Mouse (Mus musculus) lung, embryonic 14.5 days (tissue): Measurements from ENCODE around the gene Olfr370. TPM values are rescaled to one million over a fixed set of nuclear protein-coding genes. Genes with fewer than 3 reads are reported as not detected.

ENCODE experiments used
- ATAC-seq: fragments of 200-750 bp; cut with Nextera tagmentation; 2 replicates; pipeline ENCODE4 v1.8.0; 2017; ENCODE audit warnings: mild to moderate bottlenecking, moderate TSS enrichment, moderate library complexity; ENCODE audit not compliant: insufficient read depth
- DNase-seq: peaks from one replicate; pipeline ENCODE4 v3.0.0-alpha.2; 2015
- H3K27ac ChIP-seq: fragments of 300-500 bp; sonication (generic); 2 replicates; pipeline ENCODE4 v1.5.1; 2014; ENCODE audit warnings: low read depth, mild to moderate bottlenecking, moderate library complexity
- H3K27me3 ChIP-seq: fragments of 300-500 bp; sonication (generic); 2 replicates; pipeline ENCODE4 v1.6.1; 2014; ENCODE audit warnings: low read length, control low read depth; ENCODE audit not compliant: insufficient read depth
- H3K36me3 ChIP-seq: fragments of 300-500 bp; sonication (generic); 2 replicates; pipeline ENCODE4 v1.6.1; 2014; ENCODE audit warnings: control low read depth; ENCODE audit not compliant: insufficient read depth
- H3K4me1 ChIP-seq: fragments of 300-500 bp; sonication (generic); 2 replicates; pipeline ENCODE4 v1.6.1; 2014; ENCODE audit warnings: antibody characterized with exemption, control low read depth; ENCODE audit not compliant: insufficient read depth
- H3K4me2 ChIP-seq: fragments of 300-500 bp; sonication (generic); 2 replicates; pipeline ENCODE4 v1.6.1; 2014; ENCODE audit warnings: mild to moderate bottlenecking
- H3K4me3 ChIP-seq: fragments of 300-500 bp; sonication (generic); 2 replicates; pipeline ENCODE4 v1.5.1; 2014; ENCODE audit warnings: low read depth, low read length
- H3K9ac ChIP-seq: fragments of 300-500 bp; sonication (generic); 2 replicates; pipeline ENCODE4 v1.6.1; 2014
- H3K9me3 ChIP-seq: fragments of 300-500 bp; sonication (generic); 2 replicates; pipeline ENCODE4 v1.6.1; 2016; ENCODE audit warnings: low read depth, low read length, control low read depth
- CTCF ChIP-seq: IDR thresholded peaks from 2 replicates; pipeline ENCODE4 v1.5.1; 2016; ENCODE audit warnings: antibody characterized with exemption, low read depth
- WGBS: fragments of 180-500 bp; shearing (Covaris S2); extraction: QIAGEN DNeasy Blood & Tissue Kit; methylation state at CpG from one replicate; pipeline ENCODE4 v1.1.7; 2014; 5-methylcytosine and 5-hydroxymethylcytosine counted together
- polyA plus RNA-seq: library from polyadenylated mRNA; unstranded; fragments of >200 nt; fragmentation: Nextera tagmentation; extraction: Ambion mirVana; gene quantifications from 2 replicates; pipeline ENCODE4 v1.2.1, GENCODE M21; 2014

Gene Olfr370
- polyA plus RNA-seq, 1 experiment from 2014 or later: not detected

DNA sequence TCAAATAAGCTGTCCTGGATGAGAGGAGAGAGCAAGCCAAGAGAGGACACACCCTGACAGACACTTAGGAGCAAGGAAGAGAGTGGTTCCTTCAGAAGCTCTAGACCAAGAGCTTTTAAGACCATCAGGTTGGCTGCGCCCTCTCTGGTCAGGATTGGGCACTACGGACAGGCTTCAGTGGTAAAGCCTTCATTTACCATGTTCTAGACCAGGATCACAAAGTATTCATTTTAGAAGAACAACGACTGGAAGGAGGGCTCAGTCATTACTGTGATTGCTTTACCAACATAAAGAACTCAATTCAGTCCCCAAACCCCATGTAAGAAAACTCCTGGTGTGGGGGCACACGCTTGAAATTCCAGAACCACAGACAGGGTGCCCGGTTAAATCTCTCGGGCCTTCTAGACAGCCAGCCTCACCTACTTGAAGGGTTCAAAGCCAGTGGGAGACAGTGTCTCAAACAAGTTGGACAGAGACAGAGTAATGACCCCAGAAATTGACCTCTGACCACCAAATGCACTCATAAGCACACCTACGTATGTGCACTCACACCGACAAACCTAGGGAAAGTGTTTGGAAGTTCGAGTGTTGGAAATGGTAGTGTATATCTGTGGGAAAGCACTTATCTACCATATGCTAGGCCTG lies 30.3 kb downstream of the Olfr370 start:
- Histone ChIP-seq H3K4me1 (no peaks in the 10 kb centered on the region; the same call in 1 of the 2 replicates), H3K27me3 (no peaks in the 10 kb centered on the region), H3K9ac (peak overlapping the region; percentile 80; the same call in 1 of the 2 replicates), H3K4me3 (peak overlapping the region; percentile 77), H3K36me3 (peaks cover 14% of the 10 kb centered on the region), H3K27ac (no peak overlapping the region), H3K4me2 (peak overlapping the region; percentile 72), H3K9me3 (no peaks in the 10 kb centered on the region)
- DNase-seq (peak; percentile 63), ATAC-seq (peak; percentile 13)
- peak; percentile 51; the same call in 1 of the 2 replicates for TF ChIP-seq CTCF
- 70% methylated on average over 9 of the region's 9 CpGs for WGBS

GRCm38 (mm10) chr8:83566469-83567395 lies 31.2 kb downstream of the Olfr370 start, which contains the start of gene Ndufb7:
TSS of gene Ndufb7 (plus strand) at chr8:83566671.
- Histone ChIP-seq H3K4me2 (peak within 1 kb of the TSS; percentile 72), H3K4me1 (no peaks in the 10 kb centered on the region; the same call in 1 of the 2 replicates), H3K9ac (peak within 1 kb of the TSS; percentile 80), H3K27me3 (no peaks in the 10 kb centered on the region), H3K9me3 (no peaks in the 10 kb centered on the region), H3K4me3 (peak within 1 kb of the TSS; percentile 77), H3K36me3 (peaks cover 23% of the 10 kb centered on the region), H3K27ac (peak within 1 kb of the TSS; percentile 65)
- peak; percentile 84 for ATAC-seq
- peak; percentile 95 for DNase-seq
- under 1% methylated on average over 48 of the region's 48 CpGs for WGBS
- peak; percentile 98 for TF ChIP-seq CTCF

DNA sequence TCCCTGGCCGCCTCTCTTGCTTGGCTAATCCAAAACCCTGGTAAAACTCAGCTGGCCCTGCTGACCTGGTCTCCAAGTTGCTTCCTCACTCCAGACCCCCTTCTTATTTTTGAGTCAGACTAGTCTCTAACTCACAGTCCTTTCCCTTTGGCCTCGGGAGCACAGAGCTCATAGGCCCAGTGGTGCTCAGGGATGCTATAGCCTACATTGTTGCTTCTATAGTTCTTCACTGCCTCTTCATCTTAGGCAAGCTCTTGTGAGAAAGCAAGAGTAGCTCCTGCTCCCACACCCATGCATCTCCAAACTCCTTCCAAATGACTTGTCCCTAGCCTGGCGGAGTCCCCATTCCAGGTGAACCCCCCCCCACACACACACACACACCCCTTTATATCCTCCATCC lies 32.1 kb downstream of the Olfr370 start:
- no peak for TF ChIP-seq CTCF
- Histone ChIP-seq H3K9me3 (no peaks in the 10 kb centered on the region), H3K4me1 (no peaks in the 10 kb centered on the region; the same call in 1 of the 2 replicates), H3K9ac (peak overlapping the region; percentile 80), H3K36me3 (peaks cover 32% of the 10 kb centered on the region), H3K4me2 (peak overlapping the region; percentile 72), H3K4me3 (peak overlapping the region; percentile 77), H3K27me3 (no peaks in the 10 kb centered on the region), H3K27ac (no peak overlapping the region)
- 53% methylated on average over 3 of the region's 3 CpGs for WGBS
- DNase-seq (no peak), ATAC-seq (no peak)

DNA sequence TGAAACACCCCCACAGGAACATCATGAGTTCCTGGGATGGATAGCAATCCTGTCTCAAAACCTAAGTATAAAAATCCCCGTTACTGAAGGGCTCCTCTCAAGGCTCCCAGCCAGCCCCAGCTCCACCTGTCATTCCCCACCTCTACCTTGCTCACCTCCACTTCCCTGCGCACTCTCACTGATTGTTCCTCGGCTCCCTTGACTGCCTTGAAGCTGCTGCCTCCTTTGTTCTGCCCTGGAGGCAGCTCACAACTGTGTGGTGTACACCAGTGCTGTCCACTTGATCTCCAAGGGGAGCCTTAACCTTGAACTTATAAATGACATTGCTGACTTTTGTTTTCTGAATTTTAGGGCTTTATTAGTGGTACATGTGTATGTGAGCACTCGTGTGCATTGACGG lies 32.5 kb downstream of the Olfr370 start:
- H3K4me2 ChIP-seq: peak overlapping the region; percentile 72; the same call in 1 of the 2 replicates

GRCm38 (mm10) chr8:83568755-83569154 lies 33.2 kb downstream of the Olfr370 start:
- Histone ChIP-seq H3K4me2 (no peak overlapping the region), H3K9ac (no peak overlapping the region), H3K4me3 (no peak overlapping the region), H3K27ac (no peak overlapping the region), H3K4me1 (no peaks in the 10 kb centered on the region; the same call in 1 of the 2 replicates), H3K36me3 (peaks cover 43% of the 10 kb centered on the region), H3K27me3 (no peaks in the 10 kb centered on the region), H3K9me3 (no peaks in the 10 kb centered on the region)
- DNase-seq (no peak), ATAC-seq (no peak)
- WGBS: 75% methylated on average over 5 of the region's 5 CpGs
- no peak for TF ChIP-seq CTCF

More for the DNA sequence above, 32.5 kb downstream of the Olfr370 start:
- Histone ChIP-seq H3K4me1 (no peaks in the 10 kb centered on the region; the same call in 1 of the 2 replicates), H3K9ac (peak overlapping the region; percentile 80; the same call in 1 of the 2 replicates), H3K27ac (no peak overlapping the region), H3K27me3 (no peaks in the 10 kb centered on the region), H3K36me3 (peaks cover 37% of the 10 kb centered on the region), H3K4me3 (no peak overlapping the region), H3K9me3 (no peaks in the 10 kb centered on the region)
- DNase-seq (no peak), ATAC-seq (no peak)
- no peak for TF ChIP-seq CTCF
- 58% methylated on average over 5 of the region's 5 CpGs for WGBS

GRCm38 (mm10) chr8:83569165-83569564 lies 33.6 kb downstream of the Olfr370 start:
- 69% methylated on average over 4 of the region's 4 CpGs for WGBS
- Histone ChIP-seq H3K4me3 (no peak overlapping the region), H3K27me3 (no peaks in the 10 kb centered on the region), H3K4me2 (no peak overlapping the region), H3K9me3 (no peaks in the 10 kb centered on the region), H3K9ac (no peak overlapping the region), H3K27ac (no peak overlapping the region), H3K4me1 (no peaks in the 10 kb centered on the region; the same call in 1 of the 2 replicates), H3K36me3 (peaks cover 47% of the 10 kb centered on the region)
- ATAC-seq (no peak), DNase-seq (no peak)
- TF ChIP-seq CTCF: no peak
